Mouse (Mus musculus) intestine, embryonic 16.5 days (tissue): Measurements from ENCODE around the gene Ar. TPM values are rescaled to one million over a fixed set of nuclear protein-coding genes. Genes with fewer than 3 reads are reported as not detected.

Experiments used
- ATAC-seq: fragments of 200-750 bp; cut with Nextera tagmentation; 2 replicates; pipeline ENCODE4 v1.8.0; 2017; ENCODE audit warnings: moderate TSS enrichment, moderate library complexity
- H3K27ac ChIP-seq: fragments of 300-500 bp; sonication (generic); 2 replicates; pipeline ENCODE4 v1.5.1; 2014; ENCODE audit warnings: mild to moderate bottlenecking, low read length
- H3K27me3 ChIP-seq: fragments of 300-500 bp; sonication (generic); replicated peaks from 2 replicates; pipeline ENCODE4 v1.6.1; 2014; ENCODE audit warnings: low read length, control low read depth, mixed read lengths; ENCODE audit not compliant: control insufficient read depth, insufficient read depth
- H3K36me3 ChIP-seq: fragments of 300-500 bp; sonication (generic); 2 replicates; pipeline ENCODE4 v1.6.1; 2014; ENCODE audit warnings: low read length, control low read depth; ENCODE audit not compliant: control insufficient read depth, insufficient read depth
- H3K4me1 ChIP-seq: fragments of 300-500 bp; sonication (generic); 2 replicates; pipeline ENCODE4 v1.6.1; 2014; ENCODE audit warnings: low read length, control low read depth, mixed read lengths; ENCODE audit not compliant: control insufficient read depth, insufficient read depth
- H3K4me2 ChIP-seq: fragments of 300-500 bp; sonication (generic); 2 replicates; pipeline ENCODE4 v1.6.1; 2014; ENCODE audit warnings: low read depth, low read length, control low read depth
- H3K4me3 ChIP-seq: fragments of 300-500 bp; sonication (generic); 2 replicates; pipeline ENCODE4 v1.5.1; 2014; ENCODE audit warnings: mild to moderate bottlenecking, low read length
- H3K9ac ChIP-seq: fragments of 300-500 bp; sonication (generic); 2 replicates; pipeline ENCODE4 v1.6.1; 2014; ENCODE audit warnings: low read depth, low read length
- H3K9me3 ChIP-seq: fragments of 300-500 bp; sonication (generic); 2 replicates; pipeline ENCODE4 v1.6.1; 2016; ENCODE audit warnings: low read length, control low read depth; ENCODE audit not compliant: control insufficient read depth
- WGBS: fragments of 180-500 bp; shearing (Covaris S2); extraction: QIAGEN DNeasy Blood & Tissue Kit; methylation state at CpG from one replicate; pipeline ENCODE4 v1.1.7; 2014; 5-methylcytosine and 5-hydroxymethylcytosine counted together
- polyA plus RNA-seq: library from polyadenylated mRNA; unstranded; fragments of >200 nt; fragmentation: Nextera tagmentation; extraction: Ambion mirVana; gene quantifications from 2 replicates; pipeline ENCODE4 v1.2.1, GENCODE M21; 2015

Gene Ar
- polyA plus RNA-seq, 1 experiment from 2014 or later: 0.18 TPM

DNA sequence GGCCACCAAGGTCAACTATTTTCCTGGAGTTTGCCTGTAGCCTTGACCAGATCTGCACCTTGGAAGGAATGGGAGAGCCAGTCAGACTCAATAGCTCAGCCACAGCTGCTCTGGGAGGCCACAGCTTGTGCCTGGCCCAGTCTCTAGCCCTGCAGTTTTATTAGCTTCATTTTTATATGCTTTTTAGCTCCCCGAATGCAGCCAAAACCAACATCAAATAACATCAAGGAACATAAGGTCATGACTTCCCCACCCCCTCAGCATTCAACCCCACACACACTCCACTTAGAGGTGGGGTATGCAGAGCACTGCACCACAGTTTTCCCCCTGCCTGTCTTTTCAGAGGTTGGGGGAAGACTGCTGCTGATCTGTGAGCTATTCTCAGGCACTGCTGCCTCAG, 198.9 kb downstream of the Ar start:
- no peaks in the 10 kb centered on the region for H3K9me3 ChIP-seq
- H3K27me3 ChIP-seq: no peaks in the 10 kb centered on the region
- no peak overlapping the region for H3K4me2 ChIP-seq
- H3K36me3 ChIP-seq: no peaks in the 10 kb centered on the region
- no peak overlapping the region for H3K4me3 ChIP-seq
- no peak overlapping the region for H3K9ac ChIP-seq
- H3K4me1 ChIP-seq: no peaks in the 10 kb centered on the region
- no peak overlapping the region for H3K27ac ChIP-seq
- no peak for ATAC-seq
- 82% methylated on average over 1 of the region's 1 CpGs for WGBS

DNA sequence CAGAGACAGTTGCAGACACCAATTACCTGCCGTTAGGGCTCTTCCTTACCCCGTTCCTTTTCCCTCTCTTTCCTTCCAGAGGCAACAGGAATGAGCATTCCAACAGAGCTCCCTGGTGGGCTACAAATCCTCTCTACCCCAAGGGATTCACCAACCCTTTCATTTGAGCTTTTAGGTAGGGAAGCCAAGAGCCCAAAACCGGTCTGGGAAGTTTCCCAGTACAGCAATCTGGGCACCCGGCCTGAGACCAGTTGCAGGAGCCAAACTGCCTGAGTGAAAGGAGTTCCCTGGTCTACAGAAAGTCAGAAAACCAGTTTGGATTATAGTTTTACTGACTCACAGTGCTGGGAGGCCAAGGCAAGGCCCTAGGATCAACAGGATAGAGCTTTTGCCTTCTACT, 199.5 kb downstream of the Ar start:
- Histone ChIP-seq H3K4me3 (no peak overlapping the region), H3K27me3 (no peaks in the 10 kb centered on the region), H3K4me2 (no peak overlapping the region), H3K4me1 (no peaks in the 10 kb centered on the region), H3K9me3 (no peaks in the 10 kb centered on the region), H3K27ac (no peak overlapping the region), H3K9ac (no peak overlapping the region), H3K36me3 (no peaks in the 10 kb centered on the region)
- ATAC-seq: no peak
- 50% methylated on average over 4 of the region's 4 CpGs for WGBS
